Mouse (Mus musculus) skeletal muscle tissue, adult 2 months (tissue): Measurements from ENCODE around the gene Lrp1.

Experiments
- DNase-seq: peaks from one replicate; pipeline ENCODE4 v3.0.0-alpha.2; 2012; ENCODE audit warnings: low read depth, low spot score

Gene Lrp1

DNA sequence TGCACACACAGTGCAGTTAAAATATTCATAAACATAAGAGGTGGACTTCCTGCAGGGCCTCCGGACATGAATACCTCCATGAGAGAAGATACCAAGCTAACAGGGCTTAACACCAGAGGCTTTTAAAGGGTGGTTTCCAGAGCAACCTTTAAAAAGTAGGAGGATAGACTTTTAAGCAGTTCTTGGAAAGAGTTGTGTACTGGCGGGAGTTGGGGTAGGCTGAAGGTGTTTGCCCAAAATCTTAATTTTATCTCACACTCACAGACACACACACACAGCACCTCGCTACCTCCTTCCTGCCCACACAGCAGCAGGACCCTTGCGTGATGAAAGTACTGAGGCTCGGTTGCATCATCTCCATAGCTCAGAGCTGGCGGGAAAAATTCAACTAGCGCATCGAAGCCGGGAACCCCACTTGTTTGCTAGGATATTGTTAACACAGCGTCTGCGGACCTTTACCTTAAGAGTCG lies 99.3 kb downstream of the Lrp1 start:
- DNase-seq: no peak

DNA sequence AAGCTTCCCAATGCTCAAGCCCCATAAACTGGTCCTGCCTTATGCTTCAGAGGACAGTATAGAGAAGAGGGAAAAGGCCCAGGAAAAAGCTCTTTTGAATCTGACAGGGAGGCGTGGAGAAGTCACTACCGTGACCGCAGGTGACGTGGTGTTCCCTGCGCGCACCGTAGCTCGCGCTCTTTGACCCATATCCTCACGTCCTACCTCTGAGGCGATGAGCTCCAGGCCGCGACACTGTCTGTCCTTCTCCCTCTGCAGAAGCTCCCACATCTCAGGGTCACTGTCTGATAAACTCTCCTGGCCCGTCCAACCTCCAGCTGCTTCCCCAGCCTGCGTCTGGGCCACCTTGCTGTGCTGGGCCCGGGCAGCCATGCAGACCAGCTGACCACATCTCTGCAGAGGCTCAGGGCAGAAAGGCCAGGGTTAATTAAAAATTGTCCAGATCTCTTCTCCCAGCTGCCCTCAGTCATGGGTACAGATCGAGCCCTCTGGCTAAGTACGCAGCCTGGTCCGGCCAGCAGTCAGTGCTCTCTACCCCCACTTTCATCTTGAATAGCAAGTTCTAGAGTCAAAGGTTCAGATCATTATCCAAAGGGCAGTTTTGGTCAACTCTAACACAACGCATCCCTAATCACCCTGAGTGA lies 100.1 kb downstream of the Lrp1 start:
- DNase-seq: no peak

DNA sequence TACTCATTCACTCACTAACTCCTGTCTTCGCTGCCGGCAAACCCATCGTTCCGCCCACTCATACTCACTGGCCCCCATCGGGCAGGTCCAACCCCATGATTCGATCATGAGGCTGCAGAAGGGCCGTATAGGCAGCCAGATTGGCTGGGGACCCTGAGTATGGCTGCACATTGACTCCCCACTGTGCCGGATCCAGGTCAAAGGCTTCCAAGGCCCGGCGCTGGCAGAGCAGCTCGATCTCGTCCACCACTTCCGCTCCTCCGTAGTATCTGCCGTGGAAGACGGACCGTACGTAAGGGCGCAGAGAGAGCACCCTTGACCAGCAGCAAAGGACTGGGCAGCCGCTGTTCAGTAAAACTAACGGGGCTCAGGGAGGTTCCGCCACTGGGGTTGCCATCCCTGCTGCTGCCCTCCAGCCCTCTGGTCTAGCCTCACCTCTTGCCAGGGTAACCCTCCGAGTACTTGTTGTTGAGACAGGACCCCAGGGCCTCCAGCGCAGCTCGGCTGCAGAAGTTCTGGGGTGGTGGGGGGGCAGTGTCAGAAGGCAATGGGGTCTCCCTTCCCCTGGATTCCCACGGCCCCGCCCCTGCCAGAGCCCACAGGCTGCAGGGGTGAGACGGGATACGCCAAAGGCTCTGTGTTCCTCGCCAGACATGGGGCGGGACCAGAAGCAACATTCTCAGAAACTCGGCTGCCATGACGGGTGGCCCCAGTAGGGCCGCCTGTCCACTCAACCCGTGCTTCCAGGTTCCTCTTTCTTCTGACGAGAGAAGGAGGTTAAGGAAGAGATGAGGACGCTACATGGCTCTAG lies 100.8 kb downstream of the Lrp1 start:
- no peak for DNase-seq

DNA sequence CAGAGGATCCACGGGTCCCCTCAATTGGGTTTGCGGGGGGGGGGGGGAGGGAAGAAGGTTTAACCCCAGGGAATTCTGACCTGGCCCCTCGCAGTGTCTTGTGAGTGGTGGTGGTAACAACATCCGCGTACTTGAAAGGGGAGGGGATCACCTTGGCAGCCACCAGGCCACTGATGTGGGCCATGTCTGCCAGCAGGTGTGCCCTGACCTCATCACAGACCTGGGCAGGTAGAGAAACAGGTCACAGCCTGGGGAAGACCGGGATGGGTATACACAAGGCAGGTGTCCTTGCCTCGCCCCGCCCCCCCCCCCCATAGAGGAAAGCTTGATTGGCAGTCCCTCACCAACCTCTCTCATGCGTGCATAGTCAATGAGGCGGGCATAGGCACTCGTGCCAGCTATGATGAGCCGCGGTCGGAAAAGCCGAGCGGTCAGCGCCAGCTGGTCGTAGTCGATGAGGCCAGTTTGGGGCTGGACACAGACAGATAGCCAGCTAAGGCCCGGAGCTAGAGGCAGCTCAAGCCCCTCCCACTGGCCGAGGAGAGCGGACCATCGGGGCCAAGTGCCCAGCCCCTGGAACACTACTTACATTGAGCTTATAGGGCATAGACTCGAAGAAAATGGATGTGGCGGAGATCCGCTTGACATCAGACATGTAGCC lies 101.8 kb downstream of the Lrp1 start:
- DNase-seq: no peak

DNA sequence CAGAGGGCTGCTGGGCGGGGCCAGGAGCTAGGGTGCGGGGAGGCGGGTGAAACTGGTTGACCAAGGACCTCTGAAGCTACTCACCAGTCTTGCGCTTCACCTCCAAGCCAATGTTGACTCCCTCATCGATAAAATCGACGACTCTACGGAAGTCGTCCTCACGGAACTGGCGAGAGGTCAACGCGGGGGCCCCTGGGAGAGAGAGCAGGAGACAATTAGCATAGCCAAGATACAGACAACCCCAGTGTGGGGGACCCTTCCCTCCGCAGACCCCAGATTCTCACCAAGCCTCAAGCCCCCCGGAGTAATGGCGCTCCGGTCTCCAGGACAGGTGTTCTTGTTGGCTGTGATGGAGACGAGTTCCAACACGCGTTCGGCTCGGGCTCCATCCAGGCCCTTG lies 103.0 kb downstream of the Lrp1 start:
- no peak for DNase-seq

DNA sequence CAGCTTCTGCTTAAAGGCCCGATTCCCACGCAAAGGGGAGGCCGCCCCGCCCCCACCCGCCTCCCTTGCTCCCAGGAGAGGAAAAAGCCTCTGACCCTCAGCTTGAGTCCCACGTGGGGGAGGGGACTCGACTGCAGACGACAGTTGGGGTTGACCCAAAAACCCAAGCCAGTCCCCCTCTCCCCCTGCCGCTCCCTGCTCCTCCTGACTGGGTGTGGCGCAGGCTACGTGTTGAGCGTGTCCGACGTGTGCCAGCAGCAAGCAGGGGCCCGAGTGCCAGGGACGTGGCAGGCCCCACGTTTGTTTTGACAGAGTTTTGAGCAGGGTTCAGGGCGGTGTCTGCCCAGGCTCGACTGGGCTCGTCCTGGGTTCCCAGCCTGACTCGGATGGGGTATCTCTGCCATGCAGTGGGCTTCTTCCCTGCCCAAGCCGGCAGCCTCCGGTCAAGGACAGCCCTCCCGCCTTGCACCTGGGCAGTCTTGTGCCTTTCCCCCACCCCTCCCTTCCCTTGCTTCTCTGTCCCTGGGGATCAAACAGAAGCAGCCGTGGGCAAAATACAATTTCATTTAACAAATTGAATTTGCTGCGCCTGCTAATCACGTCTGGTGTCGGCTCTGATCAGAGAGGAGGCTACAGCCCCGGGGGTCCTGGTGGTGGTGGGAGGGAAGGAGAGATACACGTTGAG lies 104.2 kb downstream of the Lrp1 start:
- no peak for DNase-seq

DNA sequence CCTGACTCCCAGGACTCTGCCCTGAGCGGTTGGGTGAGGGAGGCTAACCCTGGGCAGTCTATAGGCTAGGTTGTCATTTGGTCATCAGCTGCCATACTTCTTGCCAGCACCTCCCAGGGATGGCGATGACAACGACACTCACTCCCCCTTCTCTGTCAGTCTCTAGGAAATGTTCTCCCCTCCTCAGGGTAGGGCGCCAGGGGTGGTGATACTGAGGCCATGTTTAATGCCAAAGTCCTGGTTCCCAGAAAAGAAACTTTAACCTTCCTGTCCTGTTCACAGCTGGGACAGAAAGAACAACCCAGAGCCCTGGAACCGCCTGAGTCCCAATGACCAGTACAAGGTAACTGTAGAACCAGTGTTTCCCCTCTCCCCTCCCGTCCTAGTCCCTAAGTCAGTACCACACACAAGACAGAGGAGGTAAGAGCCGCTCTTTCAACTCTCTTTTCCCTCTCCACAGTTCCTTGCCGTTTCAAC lies 104.9 kb downstream of the Lrp1 start:
- no peak for DNase-seq

DNA sequence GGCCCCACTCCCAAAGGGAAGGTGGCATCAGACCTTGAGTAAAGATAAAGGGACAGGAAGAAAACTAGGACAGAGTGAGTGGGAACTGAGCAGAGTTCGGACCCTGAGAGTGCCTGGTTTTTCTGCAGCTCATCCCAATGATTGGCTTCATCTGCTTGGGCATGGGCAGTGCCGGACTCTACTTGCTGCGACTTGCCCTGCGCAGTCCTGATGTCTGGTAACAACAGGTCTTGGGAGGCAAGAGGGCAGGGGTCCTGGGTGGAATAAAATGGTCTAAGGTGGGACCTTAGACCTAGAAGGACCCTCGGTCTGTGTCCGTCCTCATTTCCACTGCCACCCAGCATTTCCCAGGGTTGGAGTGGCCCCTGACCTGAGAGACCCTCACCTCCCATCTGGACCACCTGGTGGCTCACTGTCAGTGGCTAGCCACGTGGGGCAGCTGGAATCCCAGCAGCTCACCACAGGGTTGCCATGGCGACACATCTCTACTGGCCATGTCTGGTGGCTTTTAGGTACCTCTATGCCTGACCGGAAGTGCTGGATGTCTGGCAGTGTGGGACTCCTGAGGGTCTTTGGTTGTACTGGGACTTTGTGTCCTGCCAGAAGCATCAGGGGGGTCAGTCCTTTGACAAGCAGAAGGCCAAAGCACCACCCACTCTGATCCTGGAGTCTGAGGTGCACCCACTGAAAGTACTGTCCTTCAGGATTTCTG lies 105.5 kb downstream of the Lrp1 start:
- no peak for DNase-seq

DNA sequence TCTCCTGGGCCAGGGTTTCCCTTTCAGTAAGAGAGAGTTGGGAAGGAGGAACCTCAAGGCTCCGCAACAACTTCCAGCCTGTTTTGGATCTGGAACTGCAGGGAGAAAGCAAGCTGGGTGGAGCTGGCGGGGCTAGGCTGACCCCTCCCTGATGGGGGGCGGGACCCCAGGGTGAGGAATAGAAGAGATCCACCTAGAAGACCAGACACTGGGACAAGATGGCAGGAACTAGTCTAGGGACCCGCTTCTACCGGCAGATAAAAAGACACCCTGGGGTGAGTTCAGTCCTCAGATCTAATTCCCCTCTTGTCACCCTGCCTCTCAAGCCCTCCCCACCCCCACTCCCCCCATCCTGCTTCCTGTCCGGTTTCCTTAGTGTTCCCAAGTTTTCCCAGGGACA lies 106.2 kb downstream of the Lrp1 start, which contains the start of gene Ndufa4l2:
TSS of gene Ndufa4l2 (plus strand) at position 204 of the 400 bp plus-strand sequence.
- no peak for DNase-seq

DNA sequence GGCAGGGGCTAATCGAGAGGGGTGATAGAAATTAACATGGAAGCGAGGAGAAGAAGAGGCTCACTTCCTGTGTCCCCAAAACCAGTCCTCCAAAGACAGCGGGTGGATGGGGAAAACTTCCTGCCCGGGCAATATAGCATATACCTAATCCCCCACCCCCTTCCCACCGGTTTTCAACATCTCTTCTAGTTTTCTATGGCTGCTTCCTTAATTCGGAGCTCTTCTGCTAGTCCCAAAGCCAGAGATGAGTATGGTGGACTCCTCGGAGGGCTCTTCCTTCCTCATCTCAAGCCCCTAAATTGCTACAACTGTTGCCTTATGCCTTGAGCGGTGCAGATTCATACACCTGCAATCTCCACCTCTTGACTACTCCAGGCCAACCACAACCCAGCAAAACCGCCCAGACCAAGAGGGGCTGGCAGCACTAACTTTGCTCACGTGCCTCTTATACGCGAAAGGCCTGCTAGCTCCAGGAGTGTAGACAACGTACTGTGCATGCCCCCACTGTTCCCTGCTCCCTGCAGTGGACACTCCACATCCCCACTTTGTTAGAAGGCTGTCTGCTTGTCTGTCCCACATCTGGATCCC lies 106.7 kb downstream of the Lrp1 start:
- DNase-seq: no peak

DNA sequence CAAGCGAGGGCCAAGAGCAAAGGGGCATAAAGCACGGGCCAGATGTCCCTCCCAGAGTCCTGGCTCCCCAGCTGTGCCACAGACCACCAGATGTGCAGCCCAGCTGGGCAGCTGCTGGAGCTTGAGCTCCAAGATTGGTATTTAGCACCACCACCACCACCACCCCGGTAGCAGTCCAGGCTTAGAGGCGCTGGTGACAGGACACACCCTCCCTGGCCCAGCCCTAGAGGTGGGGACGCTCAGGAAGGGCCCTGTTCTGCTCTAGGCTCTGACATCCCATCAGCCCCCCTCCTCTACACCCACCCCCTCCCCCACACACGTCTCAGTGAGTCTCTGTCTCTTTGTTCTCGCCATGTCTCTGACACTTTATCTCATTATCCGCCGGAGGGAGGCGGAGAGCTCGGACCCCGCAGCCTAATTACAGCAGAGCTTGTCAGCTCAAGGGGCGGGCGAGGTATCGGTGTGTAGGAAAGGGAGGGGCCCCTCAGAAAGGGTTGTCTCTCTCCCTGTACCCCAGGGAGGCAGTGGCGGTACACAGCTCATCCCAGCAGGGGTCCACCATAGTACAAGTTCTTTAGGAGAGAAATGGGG lies 107.4 kb downstream of the Lrp1 start:
- no peak for DNase-seq

DNA sequence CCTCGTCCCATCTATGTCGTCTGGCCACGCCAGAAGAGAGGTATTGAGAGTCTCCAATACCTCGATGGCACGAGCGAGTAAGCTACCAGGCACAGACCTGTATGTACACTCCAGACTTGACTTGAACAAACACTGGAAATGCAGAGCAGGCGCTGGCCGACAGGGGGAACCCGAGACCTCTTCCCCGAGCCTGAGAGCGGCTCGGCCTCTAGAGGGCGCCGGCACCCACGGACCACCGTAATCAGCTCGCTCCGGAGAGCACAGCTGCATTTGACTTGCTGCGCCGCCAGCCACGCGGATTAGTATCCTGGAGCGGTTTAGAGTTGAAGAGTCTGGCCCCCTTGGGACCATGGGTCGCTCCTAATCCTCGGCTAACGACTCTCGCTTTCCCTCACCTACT lies 108.1 kb downstream of the Lrp1 start:
- peak; percentile 88 for DNase-seq

DNA sequence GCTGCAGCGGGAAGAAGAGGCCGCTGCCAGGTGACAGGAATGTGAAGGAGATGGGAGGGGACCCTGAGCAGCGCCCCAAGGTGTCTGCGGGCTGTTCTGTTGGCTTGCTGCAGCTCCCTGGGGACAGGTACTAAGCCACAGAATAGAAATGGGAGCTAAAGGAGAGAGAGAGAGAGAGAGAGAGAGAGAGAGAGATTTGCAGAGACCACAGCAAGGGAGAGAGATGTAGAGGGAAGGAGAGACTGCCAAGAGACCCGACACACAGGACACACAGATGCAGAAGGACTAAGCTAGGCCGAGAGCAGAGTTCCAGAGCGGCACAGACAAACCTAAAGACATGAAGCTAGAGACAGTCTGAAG lies 108.7 kb downstream of the Lrp1 start:
- DNase-seq: no peak

DNA sequence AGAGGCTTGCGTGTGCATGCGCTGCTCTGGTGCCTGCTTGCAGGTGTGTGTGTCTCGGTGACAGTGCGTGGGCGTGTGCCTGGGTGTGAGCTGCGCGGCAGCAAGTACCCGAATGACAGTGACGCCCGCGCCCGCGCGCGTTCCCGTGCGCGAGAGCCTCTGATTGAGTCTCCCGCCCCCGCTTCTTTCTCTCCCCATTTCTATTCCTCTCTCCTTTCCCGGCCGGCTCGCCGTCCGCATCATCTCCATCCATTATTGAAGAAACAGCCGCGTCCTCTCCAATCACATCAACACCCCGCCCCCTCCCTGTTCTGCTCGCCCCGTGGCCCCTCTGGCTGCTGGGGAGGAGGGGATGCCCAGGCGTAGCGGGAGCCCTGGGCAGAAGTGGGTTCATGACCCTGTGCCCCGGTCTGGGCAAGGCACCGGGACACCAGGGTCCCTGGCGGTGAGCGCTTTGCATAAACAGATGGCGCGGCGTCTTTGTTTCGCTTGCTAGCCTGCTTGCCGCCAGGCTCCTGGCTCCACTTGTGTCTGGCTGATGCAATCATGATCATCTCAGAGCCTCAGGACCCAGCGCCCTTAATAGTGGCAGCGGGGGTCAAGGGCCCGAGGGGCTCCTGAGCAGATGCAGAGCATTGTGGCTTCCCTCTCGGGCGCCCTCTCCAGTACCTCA lies 109.2 kb downstream of the Lrp1 start:
- DNase-seq: no peak

DNA sequence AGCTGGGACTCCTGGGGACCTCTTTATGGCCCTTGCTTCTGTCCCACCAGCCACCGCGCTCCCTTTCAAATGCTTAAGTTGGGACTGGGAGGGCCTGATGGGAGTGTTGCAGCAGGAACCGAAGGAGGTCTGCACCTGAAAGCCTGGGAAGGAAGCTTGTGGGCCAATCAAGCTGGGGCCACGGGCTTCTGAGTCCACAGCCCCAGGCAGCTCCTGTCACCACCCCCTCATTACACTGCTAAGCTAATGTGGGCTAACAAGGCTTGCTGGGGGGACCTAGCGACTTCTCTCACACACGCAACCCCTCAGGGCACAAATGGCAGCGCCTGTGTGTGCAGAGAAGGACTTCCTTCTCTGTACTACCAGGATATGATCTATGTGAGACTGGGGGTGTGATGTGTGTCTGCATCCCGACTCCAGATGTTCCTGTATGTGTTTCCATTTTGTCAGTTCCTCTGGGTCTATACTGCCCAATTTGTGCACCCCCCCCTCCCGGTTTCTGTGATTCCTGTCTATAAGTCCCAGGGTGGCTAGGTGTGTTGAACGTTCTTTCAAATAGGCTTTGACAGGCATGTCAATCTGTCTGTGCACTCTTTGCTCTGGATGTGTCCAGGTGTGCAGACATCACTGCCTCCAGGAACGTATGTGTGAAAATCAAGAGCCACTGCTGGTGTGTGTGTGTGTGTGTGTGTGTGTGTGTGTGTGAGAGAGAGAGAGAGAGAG lies 109.9 kb downstream of the Lrp1 start:
- DNase-seq: no peak

DNA sequence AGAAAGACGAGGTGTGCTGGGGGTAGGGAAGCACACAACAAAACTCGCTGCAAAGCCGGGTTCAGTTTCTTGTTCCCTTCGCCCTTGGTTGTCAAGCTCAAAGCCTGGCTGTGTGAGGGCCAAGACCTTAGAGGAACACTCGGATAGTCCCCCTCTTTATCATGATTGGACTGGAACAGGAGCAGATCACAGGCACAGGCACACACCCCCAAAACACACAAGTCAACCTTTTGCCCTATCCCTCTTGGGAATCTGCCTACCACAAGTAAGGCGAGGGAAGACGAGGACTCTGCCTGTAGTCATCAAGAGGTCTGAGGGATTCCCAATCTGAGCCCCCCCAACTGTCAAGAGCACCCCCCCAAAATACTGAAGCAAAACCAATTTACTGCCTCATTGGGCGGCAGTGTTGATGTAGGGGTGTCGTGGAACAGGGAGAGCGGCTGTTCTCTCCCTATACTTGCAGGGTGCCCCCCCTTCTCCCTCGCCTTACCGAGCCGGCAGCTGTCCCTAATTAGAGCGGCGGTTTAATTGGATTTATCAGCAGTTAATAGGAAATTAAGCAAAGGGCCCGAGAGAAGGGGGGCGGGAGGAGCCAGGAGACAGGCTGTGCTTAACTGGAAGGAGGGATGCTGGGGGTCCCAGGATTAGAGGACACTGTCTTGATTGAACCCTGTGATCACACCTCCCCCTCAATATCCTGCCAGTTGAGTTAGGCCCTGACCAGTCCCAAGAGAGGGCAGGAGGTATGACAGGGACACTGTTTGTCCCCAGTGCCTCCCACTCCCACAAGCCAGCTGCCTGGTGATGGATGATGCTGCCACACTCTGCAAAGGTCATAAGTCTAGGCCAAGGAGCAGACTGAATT lies 110.9 kb downstream of the Lrp1 start:
- no peak for DNase-seq

DNA sequence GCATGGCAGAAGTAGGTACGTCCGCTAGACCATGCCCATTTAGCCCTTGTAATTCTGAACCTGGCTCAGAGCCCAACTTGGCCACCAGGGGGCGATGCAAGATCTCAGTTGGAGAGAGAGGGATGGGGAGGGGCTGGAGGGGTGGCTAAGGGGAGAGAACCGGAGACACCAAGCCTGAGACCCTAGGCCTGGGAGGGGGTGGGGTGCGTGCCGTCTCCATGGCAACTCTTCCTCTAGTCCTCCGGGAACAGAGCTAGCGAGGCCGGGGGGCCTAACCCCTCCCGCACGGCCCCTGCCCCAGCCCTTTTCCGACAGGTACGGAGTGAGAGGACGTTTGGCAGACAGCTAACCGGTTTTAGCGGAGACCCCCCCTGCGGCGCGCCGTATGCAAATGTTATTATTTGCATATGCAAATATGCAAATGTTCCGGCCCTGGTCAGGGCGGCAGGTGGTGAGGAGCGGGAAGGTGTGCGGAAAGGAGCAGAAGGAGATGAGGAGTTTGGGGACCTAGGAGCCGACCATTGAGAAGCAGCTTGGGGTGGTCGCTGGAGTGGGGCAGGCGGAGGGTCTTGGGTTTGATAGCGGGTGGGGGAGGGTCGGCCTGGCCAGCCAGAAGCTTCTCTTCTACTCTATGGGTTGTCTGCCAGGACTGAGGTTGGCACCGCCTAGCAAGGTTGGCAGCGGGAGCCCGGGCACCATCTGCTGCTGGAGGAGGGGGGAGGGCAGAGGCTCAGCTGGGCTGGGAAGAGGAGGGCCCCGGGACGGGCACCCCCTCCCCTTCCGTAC lies 111.7 kb downstream of the Lrp1 start:
- DNase-seq: peak; percentile 67

DNA sequence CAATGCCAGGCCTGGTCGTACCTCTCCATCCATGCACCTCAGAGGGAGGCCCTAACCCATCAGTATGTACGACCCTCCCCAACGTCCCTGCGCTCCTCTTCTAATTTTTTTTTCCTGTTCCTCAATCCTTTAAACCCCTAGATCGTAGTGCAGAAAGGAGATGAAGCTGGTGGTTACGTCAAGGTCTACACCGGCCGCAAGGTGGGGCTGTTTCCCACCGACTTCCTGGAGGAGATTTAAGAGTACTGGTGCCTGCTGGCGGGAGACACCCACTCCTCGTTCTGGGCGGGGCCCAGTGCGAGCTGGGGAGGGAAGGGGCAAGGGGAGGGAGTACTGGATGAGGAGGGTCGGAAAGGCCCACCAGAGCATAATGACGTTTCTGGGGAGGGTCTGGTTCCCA lies 112.7 kb downstream of the Lrp1 start:
- DNase-seq: no peak
